Mouse (Mus musculus) kidney, embryonic 16.5 days (tissue): Measurements from ENCODE around the gene D430019H16Rik. TPM values are rescaled to one million over a fixed set of nuclear protein-coding genes. Genes with fewer than 3 reads are reported as not detected.
A peak's percentile ranks its signal among the peaks of the same experiment; 100 is the strongest.

Experiments used
- ATAC-seq: fragments of 200-750 bp; cut with Nextera tagmentation; 2 replicates; pipeline ENCODE4 v1.8.0; 2017; ENCODE audit warnings: moderate TSS enrichment; ENCODE audit not compliant: low FRiP score, low TSS enrichment
- H3K27ac ChIP-seq: fragments of 300-500 bp; sonication (generic); 2 replicates; pipeline ENCODE4 v1.5.1; 2014; ENCODE audit warnings: low read length
- H3K27me3 ChIP-seq: fragments of 300-500 bp; sonication (generic); 2 replicates; pipeline ENCODE4 v1.6.1; 2014; ENCODE audit warnings: low read length, control low read depth, mixed read lengths; ENCODE audit not compliant: insufficient read depth
- H3K36me3 ChIP-seq: fragments of 300-500 bp; sonication (generic); 2 replicates; pipeline ENCODE4 v1.6.1; 2014; ENCODE audit warnings: low read length, control low read depth, mixed read lengths; ENCODE audit not compliant: insufficient read depth
- H3K4me1 ChIP-seq: fragments of 300-500 bp; sonication (generic); 2 replicates; pipeline ENCODE4 v1.6.1; 2014; ENCODE audit warnings: low read length, control low read depth, mixed read lengths; ENCODE audit not compliant: insufficient read depth
- H3K4me2 ChIP-seq: fragments of 300-500 bp; sonication (generic); replicated peaks from 2 replicates; pipeline ENCODE4 v1.6.1; 2014; ENCODE audit warnings: low read depth, low read length
- H3K4me3 ChIP-seq: fragments of 300-500 bp; sonication (generic); 2 replicates; pipeline ENCODE4 v1.5.1; 2014; ENCODE audit warnings: mild to moderate bottlenecking, low read length
- H3K9ac ChIP-seq: fragments of 300-500 bp; sonication (generic); replicated peaks from 2 replicates; pipeline ENCODE4 v1.6.1; 2014; ENCODE audit warnings: low read length
- H3K9me3 ChIP-seq: fragments of 300-500 bp; sonication (generic); 2 replicates; pipeline ENCODE4 v1.6.1; 2016; ENCODE audit warnings: low read length, control low read depth
- WGBS: fragments of 180-500 bp; shearing (Covaris S2); extraction: QIAGEN DNeasy Blood & Tissue Kit; methylation state at CpG from one replicate; pipeline ENCODE4 v1.1.7; 2014; 5-methylcytosine and 5-hydroxymethylcytosine counted together
- polyA plus RNA-seq: library from polyadenylated mRNA; unstranded; fragments of >200 nt; fragmentation: Nextera tagmentation; extraction: Ambion mirVana; gene quantifications from 2 replicates; pipeline ENCODE4 v1.2.1, GENCODE M21; 2015

Gene D430019H16Rik
- 1.3 and 1.4 TPM in 2 replicates for polyA plus RNA-seq

DNA sequence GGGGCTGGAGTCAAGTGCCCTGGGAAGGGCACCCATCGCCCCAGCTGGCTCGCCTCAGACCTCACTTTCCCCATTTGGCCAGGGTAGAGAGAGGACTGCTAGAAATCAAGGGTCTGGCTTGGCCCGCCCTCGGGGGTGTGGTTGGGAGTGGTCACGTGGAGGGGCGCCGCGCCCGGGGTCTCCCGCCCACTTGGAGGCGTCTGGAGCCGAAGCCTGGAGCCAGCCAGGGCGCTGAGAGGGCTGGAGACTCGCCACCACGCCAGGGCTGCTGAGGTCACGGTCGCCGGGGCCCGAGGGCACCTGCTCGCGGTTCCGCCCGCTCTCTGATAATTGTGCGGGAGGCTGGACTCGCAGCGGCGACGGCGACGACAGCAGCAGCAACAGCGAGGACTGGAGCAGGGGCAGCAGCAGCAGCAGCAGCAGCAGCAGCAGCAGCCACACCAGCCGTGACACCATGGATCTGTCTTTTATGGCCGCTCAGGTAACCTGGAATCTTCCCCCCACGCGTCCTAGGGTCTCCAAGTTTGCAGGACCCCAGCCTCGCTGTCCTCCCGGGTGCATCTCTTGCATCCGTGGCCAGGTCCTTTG, at the start of gene D430019H16Rik:
Gene D430019H16Rik (plus strand): TSS at position 187 of the 588 bp plus-strand sequence.
- H3K4me2 ChIP-seq = peak within 1 kb of the TSS; percentile 84
- peaks cover 10% of the 10 kb centered on the region for H3K4me1 ChIP-seq
- WGBS = under 1% methylated on average over 38 of the region's 38 CpGs
- H3K27me3 ChIP-seq = no peaks in the 10 kb centered on the region
- no peaks in the 10 kb centered on the region for H3K9me3 ChIP-seq
- H3K36me3 ChIP-seq = no peaks in the 10 kb centered on the region
- ATAC-seq = peak; percentile 95
- peak within 1 kb of the TSS; percentile 68 for H3K9ac ChIP-seq
- H3K27ac ChIP-seq = no peak within 1 kb of the TSS
- H3K4me3 ChIP-seq = peak within 1 kb of the TSS; percentile 54

DNA sequence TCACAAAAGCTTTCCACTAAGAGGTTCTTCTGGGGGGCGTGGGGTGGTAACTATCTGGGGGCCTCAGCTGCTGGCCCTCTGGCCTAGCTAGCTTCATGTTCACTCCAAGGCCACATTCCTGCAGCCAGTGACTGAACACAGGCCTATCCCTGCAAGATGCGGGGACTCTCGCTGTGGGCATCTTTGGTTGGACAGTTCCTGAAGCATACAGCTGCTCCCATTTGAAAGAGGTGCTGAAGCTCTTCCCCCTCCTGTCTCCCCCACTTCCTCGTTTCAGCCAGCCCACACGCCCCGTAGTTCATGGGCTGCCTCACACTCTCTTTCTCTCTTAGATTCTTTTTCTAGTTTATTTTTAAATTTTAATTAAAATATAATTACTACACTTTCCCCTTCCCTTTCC, 47.6 kb upstream of the D430019H16Rik start:
- no peak overlapping the region for H3K4me3 ChIP-seq
- WGBS = 60% methylated on average over 6 of the region's 6 CpGs

DNA sequence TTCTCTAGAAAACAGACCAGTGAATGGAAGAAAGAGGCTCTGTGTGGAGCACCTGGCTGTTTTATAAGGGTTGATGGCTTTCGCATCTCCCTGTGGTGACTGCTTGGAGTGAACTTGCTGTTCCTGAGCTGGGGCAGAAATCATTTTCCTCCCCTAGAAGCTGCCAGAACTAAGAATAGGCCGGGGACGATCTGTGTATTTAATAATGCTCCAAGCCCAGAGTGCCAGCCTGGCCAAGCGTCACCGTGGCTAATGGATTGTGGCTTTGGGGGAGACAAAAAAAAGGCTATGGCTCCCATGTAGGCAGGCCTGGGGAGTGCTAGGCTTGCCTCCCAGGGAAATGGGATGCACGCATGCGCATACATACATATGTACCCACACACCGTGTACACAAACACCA, 39.7 kb upstream of the D430019H16Rik start:
- no peaks in the 10 kb centered on the region for H3K36me3 ChIP-seq
- no peak overlapping the region for H3K9ac ChIP-seq
- H3K27me3 ChIP-seq = no peaks in the 10 kb centered on the region
- no peaks in the 10 kb centered on the region for H3K4me1 ChIP-seq
- WGBS = 88% methylated on average over 8 of the region's 8 CpGs
- no peaks in the 10 kb centered on the region for H3K9me3 ChIP-seq
- ATAC-seq = no peak
- no peak overlapping the region for H3K27ac ChIP-seq
- H3K4me2 ChIP-seq = no peak overlapping the region
- no peak overlapping the region for H3K4me3 ChIP-seq

More for the DNA sequence above, 47.6 kb upstream of the D430019H16Rik start:
- Histone ChIP-seq H3K27ac (no peak overlapping the region), H3K36me3 (no peaks in the 10 kb centered on the region), H3K27me3 (no peaks in the 10 kb centered on the region), H3K4me1 (no peaks in the 10 kb centered on the region), H3K9me3 (no peaks in the 10 kb centered on the region), H3K9ac (no peak overlapping the region), H3K4me2 (no peak overlapping the region)
- no peak for ATAC-seq

DNA sequence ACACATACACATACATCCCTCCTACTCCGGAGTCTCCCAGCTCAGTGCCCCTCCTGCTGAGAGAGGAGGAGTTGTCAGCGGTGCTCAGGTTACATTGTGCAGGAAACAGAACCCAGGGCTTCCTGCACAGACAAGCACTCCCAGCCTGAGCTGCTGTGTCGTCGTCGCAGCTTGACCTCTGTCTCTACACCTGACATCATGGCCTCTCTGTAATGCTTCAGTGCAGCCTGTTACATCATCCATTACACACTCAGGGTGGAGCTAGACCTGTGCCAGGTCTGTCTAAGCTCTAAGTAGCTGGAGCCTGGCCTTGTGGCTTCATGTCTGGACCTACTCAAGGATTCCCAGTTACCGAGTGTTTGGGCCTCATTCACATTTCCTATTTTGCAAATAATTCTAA, 33.2 kb upstream of the D430019H16Rik start:
- Histone ChIP-seq H3K4me3 (no peak overlapping the region), H3K27ac (no peak overlapping the region), H3K36me3 (no peaks in the 10 kb centered on the region), H3K9ac (no peak overlapping the region), H3K9me3 (no peaks in the 10 kb centered on the region), H3K4me2 (no peak overlapping the region), H3K4me1 (no peaks in the 10 kb centered on the region), H3K27me3 (no peaks in the 10 kb centered on the region)
- 24% methylated on average over 6 of the region's 6 CpGs for WGBS
- ATAC-seq = peak; percentile 59; the same call in 1 of the 2 replicates

DNA sequence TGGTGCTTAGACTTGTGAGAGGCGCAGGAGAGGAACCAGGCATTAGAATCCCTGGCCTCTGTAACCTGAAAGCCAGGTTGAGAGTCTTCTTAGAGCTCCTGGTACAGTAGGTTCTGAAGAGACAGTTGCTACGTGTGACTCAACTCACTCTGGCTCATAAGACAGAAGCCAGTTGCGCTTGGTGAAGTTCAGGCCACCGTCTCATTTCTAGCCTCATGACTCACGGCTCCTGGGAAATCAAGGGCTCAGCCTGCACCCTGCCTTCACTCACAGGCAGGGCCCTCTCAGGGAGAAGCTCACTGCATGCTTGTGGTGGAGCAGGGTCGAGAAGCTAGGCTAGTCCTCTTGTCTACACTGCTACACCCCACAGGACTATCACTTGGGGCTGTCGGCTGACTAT, 27.1 kb upstream of the D430019H16Rik start:
- H3K27me3 ChIP-seq = no peaks in the 10 kb centered on the region
- H3K9me3 ChIP-seq = no peaks in the 10 kb centered on the region
- H3K4me2 ChIP-seq = no peak overlapping the region
- ATAC-seq = no peak
- no peak overlapping the region for H3K4me3 ChIP-seq
- no peaks in the 10 kb centered on the region for H3K4me1 ChIP-seq
- no peak overlapping the region for H3K9ac ChIP-seq
- WGBS = 72% methylated on average over 7 of the region's 7 CpGs
- H3K27ac ChIP-seq = no peak overlapping the region
- no peaks in the 10 kb centered on the region for H3K36me3 ChIP-seq

DNA sequence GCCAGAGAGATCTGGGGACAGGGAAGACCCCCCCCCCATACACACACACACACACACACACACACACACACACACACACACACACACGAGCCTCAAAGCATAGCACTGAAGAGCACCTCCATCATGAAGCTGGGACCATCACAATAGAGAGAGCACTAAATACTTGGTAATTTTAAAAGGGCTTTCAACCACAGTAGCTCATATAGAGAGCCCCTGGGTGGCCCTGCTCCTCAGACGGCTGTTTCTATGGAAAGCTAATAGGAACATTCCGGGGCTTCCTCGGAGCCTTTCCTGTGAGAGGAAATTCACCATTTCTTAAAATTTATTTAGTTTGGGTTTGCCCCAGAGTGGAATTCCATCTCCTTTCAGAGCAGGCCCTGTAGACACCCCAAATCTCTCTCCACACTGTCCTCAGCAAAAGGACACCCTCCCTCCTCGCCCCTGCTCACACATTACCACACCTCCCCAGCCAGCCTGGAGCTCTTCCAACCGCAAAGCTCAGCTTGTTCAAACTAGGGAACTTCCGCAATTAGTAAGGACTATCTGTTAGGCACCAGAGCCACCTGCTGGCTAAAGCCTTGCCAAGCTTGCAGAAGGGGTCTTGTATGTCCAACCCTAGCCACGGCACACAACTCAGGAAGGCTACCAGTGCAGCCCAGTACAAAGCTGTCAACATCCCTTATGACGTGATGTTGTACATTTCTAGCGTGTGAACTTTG, 26.5 kb upstream of the D430019H16Rik start:
- Histone ChIP-seq H3K36me3 (no peaks in the 10 kb centered on the region), H3K4me3 (no peak overlapping the region), H3K27me3 (no peaks in the 10 kb centered on the region), H3K4me1 (no peaks in the 10 kb centered on the region), H3K4me2 (peak overlapping the region; percentile 41), H3K9me3 (no peaks in the 10 kb centered on the region), H3K9ac (no peak overlapping the region), H3K27ac (no peak overlapping the region)
- 25% methylated on average over 10 of the region's 10 CpGs for WGBS
- ATAC-seq = peak; percentile 71; the same call in 1 of the 2 replicates

DNA sequence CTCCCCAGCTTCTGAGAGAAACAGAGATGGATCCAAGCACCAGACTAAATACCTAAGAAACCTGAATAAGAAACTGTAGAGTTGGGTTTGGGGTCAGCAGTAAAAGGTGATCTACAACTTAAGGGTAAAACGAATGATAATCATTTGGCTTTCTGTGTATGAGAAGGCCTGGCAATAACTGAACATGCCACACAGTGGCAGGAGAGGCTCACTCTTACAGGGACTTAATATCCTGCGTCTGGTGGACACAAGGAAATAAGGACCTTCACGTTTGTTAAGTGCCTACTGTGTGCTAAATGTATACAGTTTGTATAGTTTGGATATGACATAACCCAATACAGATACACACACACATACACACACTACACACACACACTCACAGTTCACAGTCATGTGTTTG, 21.8 kb upstream of the D430019H16Rik start:
- H3K9ac ChIP-seq = no peak overlapping the region
- H3K36me3 ChIP-seq = no peaks in the 10 kb centered on the region
- no peak overlapping the region for H3K4me3 ChIP-seq
- H3K27me3 ChIP-seq = no peaks in the 10 kb centered on the region
- WGBS = 46% methylated on average over 3 of the region's 3 CpGs
- no peak overlapping the region for H3K4me2 ChIP-seq
- H3K27ac ChIP-seq = no peak overlapping the region
- no peaks in the 10 kb centered on the region for H3K9me3 ChIP-seq
- no peaks in the 10 kb centered on the region for H3K4me1 ChIP-seq
- ATAC-seq = no peak

DNA sequence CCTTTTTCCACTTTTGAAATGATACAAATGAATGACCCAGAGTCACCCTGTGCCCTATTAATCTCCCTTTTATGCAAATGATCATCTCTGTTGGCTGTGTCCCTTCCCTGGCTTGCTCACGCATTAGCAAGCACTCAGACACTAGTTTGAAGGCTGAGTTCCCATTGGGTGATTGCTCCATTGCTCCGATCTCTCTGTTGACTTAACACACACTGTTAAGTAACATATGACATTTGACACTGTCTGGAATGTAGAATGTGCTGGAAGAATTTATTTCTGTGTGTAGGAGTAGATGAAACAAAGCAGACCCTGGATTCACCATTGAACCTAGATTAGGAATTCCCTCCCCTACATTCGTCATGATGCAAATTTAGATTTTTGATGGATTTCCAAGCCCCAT, 20.8 kb upstream of the D430019H16Rik start:
- no peaks in the 10 kb centered on the region for H3K27me3 ChIP-seq
- no peak overlapping the region for H3K4me2 ChIP-seq
- ATAC-seq = no peak
- H3K36me3 ChIP-seq = no peaks in the 10 kb centered on the region
- H3K27ac ChIP-seq = no peak overlapping the region
- no peaks in the 10 kb centered on the region for H3K9me3 ChIP-seq
- no peaks in the 10 kb centered on the region for H3K4me1 ChIP-seq
- no peak overlapping the region for H3K9ac ChIP-seq
- H3K4me3 ChIP-seq = no peak overlapping the region
- WGBS = 39% methylated on average over 3 of the region's 3 CpGs

DNA sequence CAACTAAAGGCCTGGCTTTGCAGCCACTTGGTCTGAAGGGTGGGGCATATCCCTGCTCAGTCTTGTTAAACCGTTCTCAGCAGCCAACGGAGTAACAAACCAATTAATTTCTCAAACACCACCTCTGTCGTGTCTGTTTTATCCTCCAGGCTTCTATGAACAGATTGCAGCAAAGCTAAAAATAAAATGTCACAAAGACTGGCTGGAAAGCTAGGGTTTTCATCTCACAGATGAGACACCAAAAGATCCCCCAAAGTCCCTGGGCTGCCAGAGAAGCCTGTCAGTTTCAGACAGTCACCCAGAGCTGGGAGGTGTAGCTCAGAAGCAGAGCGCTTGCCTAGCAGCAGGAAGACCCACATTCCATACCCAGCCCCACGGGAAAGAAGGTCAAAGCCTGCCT, 15.4 kb upstream of the D430019H16Rik start:
- Histone ChIP-seq H3K4me2 (no peak overlapping the region), H3K4me1 (no peaks in the 10 kb centered on the region), H3K27me3 (no peaks in the 10 kb centered on the region), H3K27ac (no peak overlapping the region), H3K4me3 (no peak overlapping the region), H3K9me3 (no peaks in the 10 kb centered on the region), H3K36me3 (no peaks in the 10 kb centered on the region), H3K9ac (no peak overlapping the region)
- ATAC-seq = no peak
- whole genome bisulfite sequencing = 33% methylated on average over 5 of the region's 5 CpGs

DNA sequence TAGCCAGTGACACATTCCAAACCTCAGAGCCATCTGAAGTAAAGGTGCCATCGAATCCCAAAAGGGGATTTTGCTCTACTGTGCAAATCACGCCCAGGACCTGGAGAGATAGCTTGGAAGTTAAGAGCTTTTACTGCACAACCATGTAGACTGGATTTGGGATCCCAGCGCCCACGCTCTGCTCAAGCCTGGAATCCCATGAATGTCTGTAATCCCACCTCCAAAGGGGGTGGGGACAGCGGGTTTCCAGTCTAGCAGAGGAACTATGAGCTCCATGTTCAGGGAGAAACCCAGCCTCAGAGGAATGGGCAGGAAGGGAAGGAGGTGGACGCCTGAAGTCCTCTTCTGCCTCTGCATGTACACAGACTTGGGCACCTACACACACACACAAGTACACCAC, 13.7 kb upstream of the D430019H16Rik start:
- no peaks in the 10 kb centered on the region for H3K27me3 ChIP-seq
- 73% methylated on average over 6 of the region's 6 CpGs for WGBS
- no peak for ATAC-seq

More for the DNA sequence above, 13.7 kb upstream of the D430019H16Rik start:
- Histone ChIP-seq H3K4me2 (no peak overlapping the region), H3K27ac (no peak overlapping the region), H3K4me3 (no peak overlapping the region), H3K9ac (no peak overlapping the region), H3K9me3 (no peaks in the 10 kb centered on the region), H3K36me3 (no peaks in the 10 kb centered on the region), H3K4me1 (no peaks in the 10 kb centered on the region)
